Mouse (Mus musculus) thymus, postnatal 0 days (tissue): ENCODE results near the gene 3110040N11Rik. TPM values are rescaled to one million over a fixed set of nuclear protein-coding genes. Genes with fewer than 3 reads are reported as not detected.
"Not testable (repeated sequence)": the region's sequence is repeated elsewhere in the genome, so short reads cannot be mapped to it uniquely, and the experiment has no call there.

Experiments used
- DNase-seq: peaks from one replicate; pipeline ENCODE4 v3.0.0-alpha.2; 2015; ENCODE audit warnings: low spot score
- polyA plus RNA-seq: library from polyadenylated mRNA; unstranded; fragments of >200 nt; fragmentation: Nextera tagmentation; extraction: Ambion mirVana; gene quantifications from 2 replicates; pipeline ENCODE4 v1.2.1, GENCODE M21; 2015

Gene 3110040N11Rik
- polyA plus RNA-seq: 61.1 and 65.7 TPM in 2 replicates

DNA sequence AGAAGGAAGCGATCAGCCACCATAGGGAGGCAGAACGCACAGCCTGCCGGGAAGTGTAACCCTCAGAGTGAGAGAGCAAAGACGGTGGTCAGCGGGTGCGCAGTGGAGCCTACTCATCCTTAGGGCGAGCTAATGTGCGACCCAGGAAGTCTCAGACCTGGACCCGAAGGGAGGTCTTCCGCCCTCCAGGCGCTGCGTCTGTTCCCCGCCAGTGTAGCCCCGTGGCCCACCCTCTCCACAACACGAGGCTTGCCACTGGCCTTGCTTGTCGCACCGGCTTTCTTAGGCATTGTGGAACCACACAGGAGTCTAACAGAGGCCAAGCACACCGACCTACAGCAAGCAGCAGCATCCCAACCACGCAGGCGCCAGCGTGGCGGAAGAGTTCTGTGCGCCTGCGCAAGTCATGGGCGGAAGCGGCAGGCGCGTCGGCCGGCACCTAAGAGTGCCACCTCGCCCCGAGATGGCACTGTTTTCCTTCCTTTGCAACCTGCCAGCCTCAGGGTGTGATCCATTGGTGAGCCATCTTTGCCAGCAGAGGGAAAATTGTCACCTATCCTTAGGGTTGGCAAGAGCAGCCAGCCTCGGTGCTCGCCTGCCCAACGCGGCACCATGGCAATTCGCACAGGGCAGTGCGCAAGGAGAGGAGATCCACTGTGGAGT is at the start of gene 3110040N11Rik:
3110040N11Rik (minus strand) TSS at position 384 of the 663 bp plus-strand sequence.
- peak; percentile 95 for DNase-seq

- not testable (repeated sequence) for DNase-seq
Measured at GRCm38 (mm10) chr7:81837771-81838170, 48.5 kb upstream of the 3110040N11Rik start.

DNA sequence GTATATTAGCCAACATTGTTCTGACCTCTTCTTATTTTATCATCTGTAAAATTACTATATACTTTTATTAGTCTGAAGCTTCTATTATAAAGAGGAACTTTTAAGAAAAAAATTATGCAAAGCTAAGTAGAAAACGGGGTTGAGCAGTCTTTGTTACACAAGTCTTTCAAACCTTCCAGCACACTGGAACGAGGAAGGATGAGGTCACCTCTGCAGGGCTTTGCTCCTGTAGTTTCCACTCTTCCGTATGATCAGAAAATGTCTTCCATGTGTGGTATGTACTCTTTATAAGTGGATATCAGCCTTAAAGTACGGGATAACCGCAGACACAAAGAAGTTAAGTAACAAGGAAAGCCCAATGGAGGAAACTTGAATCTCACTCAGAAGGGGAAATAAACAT is 46.2 kb upstream of the 3110040N11Rik start:
- DNase-seq: no peak

- DNase-seq: peak; percentile 48
Measured at GRCm38 (mm10) chr7:81834847-81835246, 45.6 kb upstream of the 3110040N11Rik start.

- peak; percentile 91 for DNase-seq
Measured at GRCm38 (mm10) chr7:81829379-81829894, 40.2 kb upstream of the 3110040N11Rik start, which contains the start of gene Btbd1. TSS of gene Btbd1 (minus strand) at chr7:81829431.

- peak; percentile 39 for DNase-seq
Measured at GRCm38 (mm10) chr7:81828681-81829378, 39.6 kb upstream of the 3110040N11Rik start.

DNA sequence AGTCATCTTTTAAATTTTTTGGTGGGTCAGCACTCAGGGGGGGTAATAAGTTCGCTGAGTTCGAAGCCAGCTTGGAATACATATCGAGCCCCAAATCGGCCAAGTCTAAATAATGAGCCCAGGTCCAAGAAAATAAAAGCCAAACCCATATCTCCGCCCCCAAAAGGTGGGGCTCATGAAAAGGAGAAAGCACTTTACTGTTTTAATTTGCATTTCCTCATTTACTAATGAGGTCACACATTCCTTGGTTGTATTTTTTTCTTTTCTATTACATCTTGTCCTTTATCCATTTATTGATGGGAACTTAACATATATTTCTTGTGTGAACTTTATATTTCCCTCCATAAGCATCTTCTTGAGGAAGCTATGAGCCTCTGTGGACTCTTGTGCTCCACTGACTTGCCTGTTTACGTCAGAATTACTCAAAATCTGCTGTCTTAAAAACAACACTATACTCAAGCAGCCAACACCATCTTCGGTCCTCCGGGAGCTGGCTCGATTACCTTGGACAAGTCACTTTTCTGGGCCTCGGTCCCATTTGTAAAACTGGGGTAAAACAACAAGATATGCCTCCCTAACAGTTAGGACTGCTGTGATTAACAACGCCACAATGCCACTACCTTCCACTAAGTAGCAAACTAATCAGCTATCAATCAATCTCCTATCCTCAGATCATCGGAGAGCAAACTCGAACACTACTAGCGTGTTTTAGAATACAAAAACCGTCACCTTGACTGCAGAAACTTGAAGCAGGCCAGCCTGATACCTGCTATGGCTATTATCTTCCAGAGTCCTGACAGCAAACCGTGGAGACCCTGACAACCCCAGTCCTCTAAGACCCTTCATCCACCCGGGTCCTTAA is 38.8 kb upstream of the 3110040N11Rik start:
- DNase-seq: no peak

DNA sequence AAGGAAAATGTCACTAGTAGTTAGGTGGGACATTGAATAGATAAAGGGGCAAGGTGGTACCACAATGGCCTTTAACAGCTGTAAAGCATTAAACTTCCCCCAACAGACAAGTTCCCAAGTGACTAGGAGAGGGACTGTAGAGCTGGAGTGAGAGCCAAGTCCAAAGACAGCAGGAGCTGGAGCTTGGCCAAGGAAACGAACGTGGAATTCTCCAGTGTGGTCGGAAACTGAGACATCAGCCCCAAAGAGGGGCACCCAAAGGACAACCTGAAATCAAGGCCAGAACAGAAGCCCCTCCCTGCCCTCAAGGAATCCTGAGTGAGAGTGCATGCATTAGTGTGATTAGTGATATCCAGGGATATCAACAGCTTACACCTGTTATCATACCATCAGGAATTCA is 36.1 kb upstream of the 3110040N11Rik start:
- DNase-seq: no peak

GRCm38 (mm10) chr7:81824906-81825305 is 35.6 kb upstream of the 3110040N11Rik start:
- no peak for DNase-seq

DNA sequence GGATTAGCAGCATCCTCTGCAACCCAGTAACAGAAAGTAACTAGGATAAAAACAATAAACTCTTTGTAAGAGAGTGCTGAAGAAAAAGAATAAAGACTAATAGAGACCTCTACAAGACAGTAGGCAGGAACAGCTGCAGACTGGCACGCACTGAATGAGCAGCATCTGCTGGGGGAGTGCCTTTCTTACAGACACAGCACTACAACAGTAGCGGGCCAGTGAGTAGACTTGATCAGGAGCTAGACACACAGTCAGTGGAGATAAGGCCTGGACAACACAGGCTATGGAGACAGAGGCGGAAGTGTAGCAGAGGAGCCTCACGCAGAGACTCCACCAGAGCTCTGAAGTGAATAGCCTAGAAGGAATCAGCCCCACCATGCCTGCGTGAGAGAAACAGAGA is 16.8 kb upstream of the 3110040N11Rik start:
- no peak for DNase-seq

GRCm38 (mm10) chr7:81788536-81788935 is 742 bp downstream of the 3110040N11Rik start:
- peak; percentile 19 for DNase-seq

- DNase-seq: peak; percentile 5
Measured at GRCm38 (mm10) chr7:81777667-81778218, 11.5 kb downstream of the 3110040N11Rik start.

DNA sequence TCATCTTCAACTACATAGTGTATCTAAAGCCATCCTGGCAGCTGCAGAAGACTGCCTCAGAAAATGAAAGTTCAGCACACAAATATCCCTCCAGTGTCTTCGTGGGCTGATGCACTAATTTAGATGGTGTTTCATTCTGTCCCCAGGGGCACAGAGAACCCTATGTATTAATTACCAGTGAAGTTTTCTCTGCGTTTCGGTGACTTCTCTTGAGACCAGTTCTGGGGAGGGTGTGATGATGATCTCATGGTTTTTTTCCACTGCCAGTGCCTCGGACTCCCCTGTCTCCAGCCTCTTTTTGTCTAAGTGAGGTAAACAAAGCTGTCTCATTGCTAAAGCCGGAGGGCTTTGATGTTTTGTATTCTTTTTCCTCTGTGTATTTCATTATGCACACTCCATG is 14.0 kb downstream of the 3110040N11Rik start:
- DNase-seq: no peak

GRCm38 (mm10) chr7:81772786-81773539 is 16.3 kb downstream of the 3110040N11Rik start:
- DNase-seq: no peak

- peak; percentile 57 for DNase-seq
Measured at GRCm38 (mm10) chr7:81763110-81763845, 26.0 kb downstream of the 3110040N11Rik start.

DNA sequence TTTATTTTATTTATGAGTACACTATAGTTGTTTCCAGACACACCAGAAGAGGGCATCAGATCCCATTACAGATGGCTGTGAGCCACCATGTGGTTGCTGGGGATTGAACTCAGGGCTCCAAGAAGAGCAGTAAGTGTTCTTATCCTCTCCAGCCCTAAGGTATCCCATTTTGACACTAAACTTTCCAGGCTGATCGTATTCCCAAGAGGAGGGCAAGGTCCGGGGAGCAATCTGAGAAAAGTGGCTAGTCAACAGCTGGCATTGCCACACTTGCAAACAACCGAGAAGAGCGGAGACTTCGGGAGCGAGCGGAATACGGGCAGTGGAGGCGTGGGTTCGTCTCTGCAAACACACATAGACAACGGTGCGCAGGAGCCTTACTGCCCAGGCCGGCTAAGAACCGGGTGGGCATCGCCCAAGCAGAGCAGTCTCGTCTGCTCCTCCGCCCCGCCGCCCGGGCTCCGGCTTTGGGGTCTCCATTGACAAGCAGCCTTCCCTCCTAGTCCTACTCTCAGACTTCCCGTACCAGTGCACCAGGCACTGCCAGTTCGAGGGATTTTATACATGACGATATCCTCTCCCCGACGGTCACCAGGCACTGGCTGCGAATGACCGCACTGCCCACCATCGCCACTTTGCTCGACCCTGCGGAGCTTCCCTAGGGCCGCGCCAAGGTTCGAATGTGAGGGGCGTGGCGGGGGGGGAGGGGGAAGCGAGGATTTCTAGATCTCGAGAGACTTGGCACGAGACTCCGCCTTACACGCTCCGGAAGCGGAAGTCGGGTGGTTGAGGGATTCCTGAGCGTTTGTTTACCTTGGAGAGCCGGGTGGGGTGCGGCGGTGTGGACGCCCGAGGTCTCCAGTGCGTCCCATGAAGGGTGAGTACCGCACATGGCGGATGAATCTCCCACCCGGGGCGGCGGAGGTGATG is 26.8 kb downstream of the 3110040N11Rik start, which contains the start of gene Ramac:
Ramac (plus strand) TSS at position 746 of the 930 bp plus-strand sequence.
- peak; percentile 95 for DNase-seq

GRCm38 (mm10) chr7:81747956-81748355 is 41.3 kb downstream of the 3110040N11Rik start:
- DNase-seq: no peak

- DNase-seq: no peak
Measured at GRCm38 (mm10) chr7:81744145-81744544, 45.1 kb downstream of the 3110040N11Rik start.
